Mouse (Mus musculus): ENCODE data around the gene Syncrip. TPM values are rescaled to one million over a fixed set of nuclear protein-coding genes. Genes with fewer than 3 reads are reported as not detected.

The Syncrip gene
- polyA plus RNA-seq, 1 experiment from 2014 or later = 37.5 TPM

GRCm38 (mm10) chr9:88524796-88525195 is 42.4 kb upstream of the Syncrip start:
- WGBS = 51% methylated on average over 3 of the region's 3 CpGs
- Histone ChIP-seq H3K4me3 (ENCODE audit: low read depth, low read length) (no peak overlapping the region), H3K9me3 (ENCODE audit: control insufficient read depth) (no peaks in the 10 kb centered on the region), H3K4me1 (replicated peaks; ENCODE audit: control insufficient read depth, insufficient read depth, low read length) (no peaks in the 10 kb centered on the region), H3K27ac (ENCODE audit: low read depth, low read length) (no peak overlapping the region), H3K36me3 (ENCODE audit: control insufficient read depth, insufficient read depth) (peaks cover 5% of the 10 kb centered on the region), H3K27me3 (replicated peaks; ENCODE audit: control insufficient read depth, insufficient read depth, low read length) (no peaks in the 10 kb centered on the region), H3K4me2 (replicated peaks; ENCODE audit: low read depth) (no peak overlapping the region), H3K9ac (ENCODE audit: low read depth, low read length) (no peak overlapping the region)
- ATAC-seq = no peak
- TF ChIP-seq CTCF (IDR thresholded peaks at IDR 0.05; ENCODE audit: low read depth) = no peak

DNA sequence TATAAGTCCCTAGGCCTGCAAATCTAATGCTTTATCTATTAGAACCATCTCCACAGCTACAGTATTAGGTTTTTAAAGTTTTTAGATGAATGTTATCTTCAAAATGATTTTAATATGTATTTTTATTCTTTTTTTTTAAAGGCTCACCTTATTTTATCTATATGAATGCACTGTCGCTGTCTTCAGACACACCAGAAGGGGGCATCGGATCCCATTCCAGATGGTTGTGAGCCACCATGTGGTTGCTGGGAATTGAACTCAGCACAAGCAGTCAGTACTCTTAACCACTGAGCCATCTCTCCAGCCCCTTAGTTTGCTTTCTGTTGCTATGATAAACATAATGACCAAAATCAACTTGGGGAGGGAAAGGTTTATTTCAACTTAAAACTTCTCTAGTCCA is 42.0 kb upstream of the Syncrip start:
- no peak overlapping the region for H3K9ac ChIP-seq (ENCODE audit: low read depth, low read length)
- 94% methylated on average over 2 of the region's 2 CpGs for WGBS
- H3K9me3 ChIP-seq (ENCODE audit: control insufficient read depth) = no peaks in the 10 kb centered on the region
- H3K4me2 ChIP-seq (replicated peaks; ENCODE audit: low read depth) = no peak overlapping the region
- H3K27ac ChIP-seq (ENCODE audit: low read depth, low read length) = no peak overlapping the region
- H3K4me3 ChIP-seq (ENCODE audit: low read depth, low read length) = no peak overlapping the region
- H3K36me3 ChIP-seq (ENCODE audit: control insufficient read depth, insufficient read depth) = peaks cover 5% of the 10 kb centered on the region
- no peaks in the 10 kb centered on the region for H3K27me3 ChIP-seq (replicated peaks; ENCODE audit: control insufficient read depth, insufficient read depth, low read length)
- ATAC-seq = no peak
- no peak for TF ChIP-seq CTCF (IDR thresholded peaks at IDR 0.05; ENCODE audit: low read depth)
- H3K4me1 ChIP-seq (replicated peaks; ENCODE audit: control insufficient read depth, insufficient read depth, low read length) = no peaks in the 10 kb centered on the region

DNA sequence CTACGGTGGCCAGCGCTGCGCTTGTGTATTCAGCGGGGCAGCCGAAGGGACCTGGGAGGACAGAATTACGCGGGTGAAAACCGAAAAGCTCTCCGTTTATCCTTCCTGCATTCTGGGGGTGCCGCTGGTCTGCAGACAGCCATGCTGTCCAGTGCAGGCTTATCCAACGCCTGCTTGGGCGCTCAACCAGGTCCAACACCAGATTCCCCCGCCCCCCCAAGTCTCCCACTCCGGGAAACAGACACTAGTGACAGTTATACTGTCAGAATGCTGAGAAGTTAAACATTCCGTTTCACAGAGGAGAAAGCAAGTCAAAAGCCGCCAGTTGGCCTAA is 40.9 kb upstream of the Syncrip start:
- under 1% methylated on average over 16 of the region's 16 CpGs for WGBS
- 0 out of 2 replicates have a peak overlapping the region, but pooled peaks have one; percentile 26 for H3K9ac ChIP-seq (ENCODE audit: low read depth, low read length)
- H3K4me1 ChIP-seq (replicated peaks; ENCODE audit: control insufficient read depth, insufficient read depth, low read length) = no peaks in the 10 kb centered on the region
- peak overlapping the region; percentile 86 for H3K4me2 ChIP-seq (replicated peaks; ENCODE audit: low read depth)
- ATAC-seq = no peak
- peaks cover 5% of the 10 kb centered on the region for H3K36me3 ChIP-seq (ENCODE audit: control insufficient read depth, insufficient read depth)
- peak overlapping the region; percentile 66 for H3K4me3 ChIP-seq (ENCODE audit: low read depth, low read length)
- peak overlapping the region; percentile 63 for H3K27ac ChIP-seq (ENCODE audit: low read depth, low read length)
- no peaks in the 10 kb centered on the region for H3K9me3 ChIP-seq (ENCODE audit: control insufficient read depth)
- no peaks in the 10 kb centered on the region for H3K27me3 ChIP-seq (replicated peaks; ENCODE audit: control insufficient read depth, insufficient read depth, low read length)
- no peak for TF ChIP-seq CTCF (IDR thresholded peaks at IDR 0.05; ENCODE audit: low read depth)

DNA sequence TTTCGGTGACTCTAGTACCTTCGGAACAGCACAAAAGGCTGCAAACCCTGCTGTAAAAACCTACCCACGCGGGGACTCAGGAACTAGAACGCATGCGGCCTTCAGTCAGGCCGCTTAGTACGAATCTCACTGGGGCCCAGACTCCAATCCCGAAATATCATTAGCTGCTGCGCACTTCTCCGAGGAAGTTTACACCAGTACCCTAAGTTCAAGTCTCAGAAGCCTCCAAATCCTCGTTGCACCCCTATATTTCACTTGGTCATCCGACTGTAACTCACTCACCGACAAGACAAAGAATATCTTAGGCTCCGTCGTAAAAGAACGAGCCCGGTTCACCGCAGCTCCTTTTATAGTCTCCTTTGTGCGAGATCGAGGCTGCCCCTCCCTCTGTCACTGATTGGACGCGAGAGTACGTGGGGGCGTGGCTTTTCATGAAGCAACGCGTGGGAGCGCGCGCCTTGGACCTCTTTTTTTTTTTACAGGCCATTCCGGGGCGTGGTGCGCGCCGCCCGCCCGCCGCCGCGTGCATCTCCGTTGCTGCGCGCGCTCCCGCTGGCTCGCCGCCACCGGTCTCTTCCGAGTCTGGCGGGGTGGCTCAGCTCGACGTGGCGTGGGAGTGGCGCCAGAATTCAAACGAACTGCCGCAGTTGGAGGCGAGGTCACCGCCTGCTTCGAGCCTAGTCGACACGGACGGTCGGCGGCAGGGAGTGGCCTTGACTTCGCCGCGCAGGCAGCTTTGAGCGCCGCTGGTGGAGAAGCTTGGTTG is 40.4 kb upstream of the Syncrip start:
- peak overlapping the region; percentile 63 for H3K27ac ChIP-seq (ENCODE audit: low read depth, low read length)
- under 1% methylated on average over 69 of the region's 69 CpGs for WGBS

GRCm38 (mm10) chr9:88521961-88522568 is 39.7 kb upstream of the Syncrip start:
- Histone ChIP-seq H3K36me3 (ENCODE audit: control insufficient read depth, insufficient read depth) (peaks cover 5% of the 10 kb centered on the region), H3K27ac (ENCODE audit: low read depth, low read length) (peak overlapping the region; percentile 63), H3K9me3 (ENCODE audit: control insufficient read depth) (no peaks in the 10 kb centered on the region), H3K9ac (ENCODE audit: low read depth, low read length) (peak overlapping the region; percentile 74), H3K4me1 (replicated peaks; ENCODE audit: control insufficient read depth, insufficient read depth, low read length) (no peaks in the 10 kb centered on the region), H3K27me3 (replicated peaks; ENCODE audit: control insufficient read depth, insufficient read depth, low read length) (no peaks in the 10 kb centered on the region), H3K4me2 (replicated peaks; ENCODE audit: low read depth) (peak overlapping the region; percentile 86), H3K4me3 (ENCODE audit: low read depth, low read length) (peak overlapping the region; percentile 66)
- TF ChIP-seq CTCF (IDR thresholded peaks at IDR 0.05; ENCODE audit: low read depth) = no peak
- 1% methylated on average over 10 of the region's 10 CpGs for WGBS
- ATAC-seq = no peak

More for the DNA sequence above, 40.4 kb upstream of the Syncrip start:
- no peaks in the 10 kb centered on the region for H3K4me1 ChIP-seq (replicated peaks; ENCODE audit: control insufficient read depth, insufficient read depth, low read length)
- H3K9ac ChIP-seq (ENCODE audit: low read depth, low read length) = peak overlapping the region; percentile 74
- peaks cover 5% of the 10 kb centered on the region for H3K36me3 ChIP-seq (ENCODE audit: control insufficient read depth, insufficient read depth)
- peak; percentile 72 for TF ChIP-seq CTCF (IDR thresholded peaks at IDR 0.05; ENCODE audit: low read depth)
- peak overlapping the region; percentile 86 for H3K4me2 ChIP-seq (replicated peaks; ENCODE audit: low read depth)
- no peaks in the 10 kb centered on the region for H3K27me3 ChIP-seq (replicated peaks; ENCODE audit: control insufficient read depth, insufficient read depth, low read length)
- H3K4me3 ChIP-seq (ENCODE audit: low read depth, low read length) = peak overlapping the region; percentile 66
- H3K9me3 ChIP-seq (ENCODE audit: control insufficient read depth) = no peaks in the 10 kb centered on the region
- ATAC-seq = peak; percentile 96

GRCm38 (mm10) chr9:88520849-88521483 is 38.6 kb upstream of the Syncrip start:
- 28% methylated on average over 4 of the region's 4 CpGs for WGBS
- Histone ChIP-seq H3K36me3 (ENCODE audit: control insufficient read depth, insufficient read depth) (peaks cover 5% of the 10 kb centered on the region), H3K4me2 (replicated peaks; ENCODE audit: low read depth) (peak overlapping the region; percentile 86), H3K4me1 (replicated peaks; ENCODE audit: control insufficient read depth, insufficient read depth, low read length) (no peaks in the 10 kb centered on the region), H3K4me3 (ENCODE audit: low read depth, low read length) (no peak overlapping the region), H3K9ac (ENCODE audit: low read depth, low read length) (no peak overlapping the region), H3K9me3 (ENCODE audit: control insufficient read depth) (no peaks in the 10 kb centered on the region), H3K27ac (ENCODE audit: low read depth, low read length) (no peak overlapping the region; the same call in 1 of the 2 replicates), H3K27me3 (replicated peaks; ENCODE audit: control insufficient read depth, insufficient read depth, low read length) (no peaks in the 10 kb centered on the region)
- TF ChIP-seq CTCF (IDR thresholded peaks at IDR 0.05; ENCODE audit: low read depth) = no peak
- no peak for ATAC-seq
